Mouse (Mus musculus) right cerebral cortex, postnatal 14 days (tissue): ENCODE results near the gene Erf.

ENCODE experiments used
- DNase-seq: peaks from one replicate; pipeline ENCODE4 v3.0.0; 2022

Erf gene

GRCm38 (mm10) chr7:25205355-25206093 is 45.0 kb downstream of the Erf start:
- DNase-seq: no peak

GRCm38 (mm10) chr7:25203624-25204023 is 46.9 kb downstream of the Erf start:
- DNase-seq: no peak

- no peak for DNase-seq
These were observed 53.1 kb downstream of the Erf start for GRCm38 (mm10) chr7:25197384-25198018.

GRCm38 (mm10) chr7:25196107-25196506 is 54.5 kb downstream of the Erf start:
- no peak for DNase-seq

- no peak for DNase-seq
These were observed 55.4 kb downstream of the Erf start for GRCm38 (mm10) chr7:25195148-25195547.
